In the genomic region with DNA sequence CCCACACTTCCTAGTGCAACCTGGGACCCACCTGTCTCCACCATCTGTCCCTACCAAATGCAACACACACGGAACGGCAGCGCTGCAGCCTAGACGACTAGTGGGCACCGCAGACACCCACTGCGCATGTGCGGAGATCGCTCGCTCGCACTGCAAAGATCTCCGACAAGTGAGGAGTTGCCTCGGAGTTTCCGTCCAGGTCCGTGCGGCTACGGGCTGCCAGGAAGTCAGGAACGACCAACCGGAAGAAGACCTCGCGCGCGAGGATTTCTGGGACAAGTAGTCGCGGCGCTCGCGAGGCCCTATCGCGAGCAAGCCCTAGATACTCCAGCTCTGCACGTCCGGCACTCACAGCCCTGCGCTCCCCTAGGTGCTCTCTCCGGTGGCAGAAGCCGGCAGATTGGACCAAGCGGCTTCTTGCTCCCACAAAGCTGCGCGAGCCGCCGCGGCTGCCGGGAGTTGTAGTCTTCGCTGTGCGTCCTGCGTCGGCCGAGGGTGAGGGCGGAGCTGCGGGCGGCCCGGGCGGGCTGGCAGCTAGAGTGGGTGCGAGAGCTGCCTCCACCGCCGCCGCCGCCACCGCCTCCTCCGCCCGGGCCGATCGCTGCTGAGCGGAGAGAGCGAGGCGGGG, we compare ENCODE assay signal across 8 mouse cellular contexts. TPM values are rescaled to one million over a fixed set of nuclear protein-coding genes. Genes with fewer than 3 reads are reported as not detected.
DNase-seq lines count a peak whose midpoint lies in the region; ATAC-seq and TF ChIP-seq lines count a peak whose summit lies in the region.

A gene (plus strand): TSS at position 476 of the 628 bp plus-strand sequence.

- DNase-seq in MEL (ENCODE audit: low read depth, low spot score): peak; percentile 99
- peak; percentile 97 to 99 for DNase-seq in cerebellum, adult 2 months
- peak; percentile 98 for DNase-seq in forebrain, postnatal 0 days
- DNase-seq in heart, postnatal 4 days: peak; percentile 95
- peak; percentile 95 for DNase-seq in layer of hippocampus, adult 8-10 months (ENCODE audit: low spot score in 2 of 2)
- DNase-seq in ovary, adult 18-20 months (ENCODE audit: low spot score): peak; percentile 94
- peak; percentile 98 for DNase-seq in thymus, postnatal 0 days (ENCODE audit: low spot score)

- TF ChIP-seq EP300 in MEL (IDR thresholded peaks at IDR 0.05; ENCODE audit: low read depth in 1 of 2, low read length in 2 of 2): no peak

- peaks cover 0 to 38% of the 10 kb centered on the region in 2 experiments; a peak in 2 of 4 replicates for H3K36me3 ChIP-seq in MEL (ENCODE audit: control insufficient read depth in 1 of 2, insufficient read depth in 2 of 2, low read length in 2 of 2)
- no peaks in the 10 kb centered on the region for H3K36me3 ChIP-seq in forebrain, postnatal 0 days (ENCODE audit: insufficient read depth)
- H3K36me3 ChIP-seq in lung, embryonic 15.5 days: no peaks in the 10 kb centered on the region

- no peaks in the 10 kb centered on the region for H3K27me3 ChIP-seq in MEL (ENCODE audit: control insufficient read depth in 1 of 2, insufficient read depth in 2 of 2, low read length in 2 of 2)
- H3K27me3 ChIP-seq in cerebellum, adult 2 months (ENCODE audit: control insufficient read depth, insufficient read depth, low read length): no peaks in the 10 kb centered on the region
- no peaks in the 10 kb centered on the region for H3K27me3 ChIP-seq in forebrain, postnatal 0 days (ENCODE audit: insufficient read depth, low read length)
- H3K27me3 ChIP-seq in lung, embryonic 15.5 days: no peaks in the 10 kb centered on the region

- no peak for TF ChIP-seq RAD21 in MEL (IDR thresholded peaks at IDR 0.05; ENCODE audit: low read depth, low read length)

- H3K4me2 ChIP-seq in forebrain, postnatal 0 days (ENCODE audit: low read depth): peak within 1 kb of the TSS; percentile 66
- H3K4me2 ChIP-seq in lung, embryonic 15.5 days: peak within 1 kb of the TSS; percentile 78

- no peaks in the 10 kb centered on the region for H3K9me3 ChIP-seq in MEL (replicated peaks; ENCODE audit: insufficient read depth, low read length)
- no peaks in the 10 kb centered on the region for H3K9me3 ChIP-seq in forebrain, postnatal 0 days (ENCODE audit: low read length)
- H3K9me3 ChIP-seq in lung, embryonic 15.5 days: no peaks in the 10 kb centered on the region

- peak; percentile 95 for ATAC-seq in forebrain, postnatal 0 days
- peak; percentile 95 for ATAC-seq in lung, embryonic 15.5 days (ENCODE audit: borderline replicate concordance, extremely low read depth, low FRiP score, low TSS enrichment)

- H3K4me3 ChIP-seq in MEL (ENCODE audit: control insufficient read depth in 1 of 2, insufficient read depth in 1 of 2, low read depth in 2 of 2, low read length in 2 of 2): peak within 1 kb of the TSS; percentile 92 to 94
- peak within 1 kb of the TSS; percentile 63 for H3K4me3 ChIP-seq in cerebellum, adult 2 months (replicated peaks; ENCODE audit: insufficient read depth, low read depth, low read length)
- H3K4me3 ChIP-seq in forebrain, postnatal 0 days (ENCODE audit: low read depth, low read length): peak within 1 kb of the TSS; percentile 96
- peak within 1 kb of the TSS; percentile 95 for H3K4me3 ChIP-seq in lung, embryonic 15.5 days

- peak; percentile 98 to 99 for TF ChIP-seq POLR2A in MEL (IDR thresholded peaks at IDR 0.05; ENCODE audit: control insufficient read depth in 1 of 2, insufficient read depth in 1 of 2, low read depth in 1 of 2, low read length in 2 of 2, poor library complexity in 1 of 2)
- peak; percentile 97 for TF ChIP-seq POLR2A in cerebellum, adult 2 months (IDR thresholded peaks at IDR 0.05; ENCODE audit: borderline replicate concordance, insufficient read depth, low read length)

- H3K79me2 ChIP-seq in MEL (ENCODE audit: control insufficient read depth, insufficient read depth, low read length, poor library complexity): peaks cover 42% of the 10 kb centered on the region

- peaks cover 21 to 22% of the 10 kb centered on the region in 2 experiments for H3K4me1 ChIP-seq in MEL (ENCODE audit: control insufficient read depth in 1 of 2, insufficient read depth in 2 of 2, low read length in 2 of 2)
- H3K4me1 ChIP-seq in cerebellum, adult 2 months (ENCODE audit: control insufficient read depth, insufficient read depth, low read length): peaks cover 14% of the 10 kb centered on the region; the same call in 1 of the 2 replicates
- H3K4me1 ChIP-seq in forebrain, postnatal 0 days (ENCODE audit: insufficient read depth): peaks cover 12% of the 10 kb centered on the region
- H3K4me1 ChIP-seq in lung, embryonic 15.5 days: peaks cover 23% of the 10 kb centered on the region

- H3K27ac ChIP-seq in MEL (ENCODE audit: control insufficient read depth, low read depth, low read length): peak within 1 kb of the TSS; percentile 97
- H3K27ac ChIP-seq in cerebellum, adult 2 months (ENCODE audit: insufficient read depth, low read length): peak within 1 kb of the TSS; percentile 78
- peak within 1 kb of the TSS; percentile 99 for H3K27ac ChIP-seq in forebrain, postnatal 0 days (ENCODE audit: low read depth, low read length)
- peak within 1 kb of the TSS; percentile 99 for H3K27ac ChIP-seq in lung, embryonic 15.5 days

- whole genome bisulfite sequencing in cerebellum, adult 2 months: under 1% methylated on average over 60 of the region's 64 CpGs
- WGBS in forebrain, postnatal 0 days: 1% methylated on average over 58 of the region's 64 CpGs
- WGBS in lung, embryonic 15.5 days: 2% methylated on average over 63 of the region's 64 CpGs

- H3K9ac ChIP-seq in MEL (ENCODE audit: control insufficient read depth, low read depth, low read length, poor library complexity, severe bottlenecking): peak within 1 kb of the TSS; percentile 97
- peak within 1 kb of the TSS; percentile 95 for H3K9ac ChIP-seq in forebrain, postnatal 0 days
- peak within 1 kb of the TSS; percentile 98 for H3K9ac ChIP-seq in lung, embryonic 15.5 days

- TF ChIP-seq CTCF in MEL (IDR thresholded peaks at IDR 0.05 in 2 of 3, conservative IDR thresholded peaks at IDR 0.05 in 1 of 3; ENCODE audit: control insufficient read depth in 1 of 3, insufficient read depth in 1 of 3, low read depth in 2 of 3, low read length in 3 of 3, poor library complexity in 1 of 3, severe bottlenecking in 1 of 3): no peak
- TF ChIP-seq CTCF in cerebellum, adult 2 months (IDR thresholded peaks at IDR 0.05; ENCODE audit: borderline replicate concordance, insufficient read depth, low read depth, low read length): no peak
- peak; percentile 24 for TF ChIP-seq CTCF in forebrain, postnatal 0 days (IDR thresholded peaks at IDR 0.05; ENCODE audit: low read depth)

TF ChIP-seq in MEL, 35 proteins besides CTCF, POLR2A, EP300 and RAD21 (continues in another document):
- TF ChIP-seq ETS1 (IDR thresholded peaks at IDR 0.05; ENCODE audit: low read depth, low read length) (0 out of 2 replicates have a peak, but pooled peaks have one; percentile 32), KAT2A (conservative IDR thresholded peaks at IDR 0.05; ENCODE audit: low read depth, low read length) (peak; percentile 95), USF2 (IDR thresholded peaks at IDR 0.05; ENCODE audit: borderline replicate concordance in 1 of 2, insufficient read depth in 1 of 2, low read depth in 1 of 2, low read length in 2 of 2) (no peak), CHD2 (IDR thresholded peaks at IDR 0.05; ENCODE audit: low read length) (peak; percentile 81), POLR2AphosphoS5 (IDR thresholded peaks at IDR 0.05; ENCODE audit: borderline replicate concordance, low read depth, low read length) (no peak), TBP (IDR thresholded peaks at IDR 0.05; ENCODE audit: low read depth, low read length) (peak; percentile 85), ZKSCAN1 (IDR thresholded peaks at IDR 0.05; ENCODE audit: low read depth, low read length) (no peak), GATA1 (IDR thresholded peaks at IDR 0.05; ENCODE audit: low read depth, low read length) (no peak), E2F4 (IDR thresholded peaks at IDR 0.05; ENCODE audit: borderline replicate concordance, low read depth, low read length) (no peak), MAZ (IDR thresholded peaks at IDR 0.05; ENCODE audit: low read depth, low read length) (peak; percentile 49; the same call in 1 of the 2 replicates), MAX (IDR thresholded peaks at IDR 0.05; ENCODE audit: low read length) (peak; percentile 81), POLR2AphosphoS2 (IDR thresholded peaks at IDR 0.05; ENCODE audit: low read length) (peak; percentile 96), MYB (IDR thresholded peaks at IDR 0.05; ENCODE audit: low read depth, low read length) (0 out of 2 replicates have a peak, but pooled peaks have one; percentile 7), ZMIZ1 (IDR thresholded peaks at IDR 0.05; ENCODE audit: low read depth, low read length) (peak; percentile 98), GABPA (IDR thresholded peaks at IDR 0.05; ENCODE audit: low read depth, low read length) (no peak; the same call in 1 of the 2 replicates), ZC3H11A (IDR thresholded peaks at IDR 0.05; ENCODE audit: low read depth, low read length) (no peak), MYC (IDR thresholded peaks at IDR 0.05; ENCODE audit: low read depth, low read length) (peak; percentile 32; the same call in 1 of the 2 replicates), RCOR1 (IDR thresholded peaks at IDR 0.05; ENCODE audit: low read depth, low read length) (no peak), UBTF (IDR thresholded peaks at IDR 0.05; ENCODE audit: borderline replicate concordance, insufficient read depth, low read depth, low read length) (no peak), NELFE (IDR thresholded peaks at IDR 0.05; ENCODE audit: low read depth, low read length) (peak; percentile 96), NRF1 (IDR thresholded peaks at IDR 0.05; ENCODE audit: insufficient read depth, low read depth, low read length, poor library complexity, severe bottlenecking) (peak; percentile 98), ELF1 (IDR thresholded peaks at IDR 0.05; ENCODE audit: low read depth, low read length) (peak; percentile 90), MEF2A (IDR thresholded peaks at IDR 0.05; ENCODE audit: extremely low read depth, insufficient replicate concordance, low read depth, low read length, poor library complexity, severe bottlenecking) (no peak)

RNA-seq across cellular contexts. Expression of the gene that starts here (rescaled TPM):
- total RNA-seq in MEL (2012; rRNA removed): 53.5 and 59.6 TPM in 2 replicates
- polyA plus RNA-seq in MEL (2012; ENCODE audit: insufficient read depth in 1 of 2, insufficient read length in 2 of 2, low read depth in 1 of 2, low replicate concordance in 2 of 2, missing spikeins in 1 of 2): 10 to 100 TPM; 35.4 to 98.5 TPM
- 122 and 132 TPM in 2 replicates for polyA plus RNA-seq in cerebellum, adult 2 months (2012; rRNA removed)
- total RNA-seq in forebrain, postnatal 0 days (2014; rRNA removed): 147 and 161 TPM in 2 replicates
- polyA plus RNA-seq in forebrain, postnatal 0 days (2015; fragmentation: Nextera tagmentation; extraction: Ambion mirVana): 85.9 and 110 TPM in 2 replicates
- 10 to 100 TPM; 77.1 to 77.3 TPM for total RNA-seq in heart, postnatal 4 days (2021)
- 100 to 1,000 TPM; 132 to 150 (median 135) TPM for total RNA-seq in layer of hippocampus, adult 8-10 months (2022)
- 84.9 and 85.5 TPM in 2 replicates for polyA plus RNA-seq in lung, embryonic 15.5 days (2015; fragmentation: Nextera tagmentation; extraction: Ambion mirVana)
- polyA plus RNA-seq in thymus, postnatal 0 days (2015; fragmentation: Nextera tagmentation; extraction: Ambion mirVana): 42.1 and 49.1 TPM in 2 replicates

Comparison
In these comparisons a context has a peak if more than half of its experiments do, and no peak if none do; other contexts are left out.
1. Peak in every context shown above with its lines: DNase-seq, ATAC-seq, H3K4me3 ChIP-seq and H3K27ac ChIP-seq.